Mouse (Mus musculus): ENCODE results near the gene Btbd35f17.
"Not testable (repeated sequence)": the region's sequence is repeated elsewhere in the genome, so short reads cannot be mapped to it uniquely, and the experiment has no call there.

The Btbd35f17 gene

GRCm38 (mm10) chrX:4370336-4370735 is at the start of gene Btbd35f17:
TSS of gene Btbd35f17 (plus strand) at chrX:4370636.
- DNase-seq (ENCODE audit: low spot score) = not testable (repeated sequence)

Measured in MN1 (cell line).